Mouse (Mus musculus) urinary bladder, postnatal 10 days (tissue): Measurements from ENCODE around the gene Gm8947.
"Not testable (repeated sequence)": the region's sequence is repeated elsewhere in the genome, so short reads cannot be mapped to it uniquely, and the experiment has no call there.

Source experiments
- DNase-seq: peaks from one replicate; pipeline ENCODE4 v3.0.0; 2022; ENCODE audit warnings: low spot score

The Gm8947 gene

DNA sequence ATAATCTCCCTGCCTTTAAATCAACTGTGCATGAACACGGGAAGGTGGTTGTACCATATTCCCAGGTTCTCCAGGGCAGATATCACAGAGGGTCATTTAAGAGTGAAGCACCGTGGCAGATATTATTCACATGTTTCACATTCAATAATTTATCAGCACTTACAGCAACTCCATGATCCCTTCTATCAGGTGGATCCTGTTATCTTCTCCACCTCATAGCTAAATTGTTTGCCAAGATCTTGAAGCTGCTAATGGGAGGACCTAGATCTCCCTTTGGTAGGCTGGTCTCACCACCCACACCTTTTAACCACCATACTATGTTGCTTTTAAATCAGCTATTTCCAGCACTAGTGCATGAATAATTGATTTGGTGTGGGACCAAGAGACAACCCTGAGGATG, 12.0 kb upstream of the Gm8947 start:
- DNase-seq = no peak

DNA sequence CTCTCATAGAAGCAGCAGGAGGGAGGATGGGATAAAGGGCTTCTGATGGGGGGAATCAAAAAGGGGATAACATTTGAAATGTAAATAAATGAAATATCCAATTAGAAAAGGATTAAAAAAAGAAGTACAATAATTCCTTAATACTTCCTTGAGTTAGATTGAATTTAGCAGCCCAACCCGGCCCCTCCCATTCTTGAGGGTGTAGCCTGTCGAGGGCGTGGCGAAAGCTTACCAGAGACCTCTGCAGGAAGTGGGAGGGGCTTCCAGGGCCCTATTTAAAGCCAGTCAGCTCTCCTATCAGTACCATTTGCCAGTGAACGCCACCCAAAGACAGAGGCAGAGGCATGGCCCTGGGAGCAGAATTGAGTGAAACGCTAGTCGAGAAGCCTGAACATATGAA, 9.9 kb upstream of the Gm8947 start, which contains the start of gene Gm47985:
Gm47985 (plus strand) TSS at position 272 of the 400 bp plus-strand sequence.
- not testable (repeated sequence) for DNase-seq

DNA sequence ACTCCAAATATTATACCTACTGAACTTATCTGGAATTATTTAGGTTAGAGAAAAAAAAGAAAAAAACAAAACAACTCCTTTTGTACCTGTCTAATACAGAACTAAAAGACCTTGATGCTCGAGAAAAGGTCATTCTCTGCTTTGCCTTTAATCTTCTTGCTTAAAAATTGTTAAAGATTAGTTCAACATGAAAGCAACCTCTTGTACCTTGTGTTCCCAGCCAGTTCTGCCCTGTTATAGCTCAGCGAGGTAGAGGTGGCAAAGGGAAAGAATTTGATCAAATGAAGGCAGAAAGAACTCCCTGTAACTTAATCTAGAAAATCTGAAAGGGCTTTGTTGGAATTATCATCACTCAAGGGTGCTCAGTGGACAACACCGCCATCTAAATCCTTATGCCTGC, 6.0 kb upstream of the Gm8947 start:
- DNase-seq = not testable (repeated sequence)

DNA sequence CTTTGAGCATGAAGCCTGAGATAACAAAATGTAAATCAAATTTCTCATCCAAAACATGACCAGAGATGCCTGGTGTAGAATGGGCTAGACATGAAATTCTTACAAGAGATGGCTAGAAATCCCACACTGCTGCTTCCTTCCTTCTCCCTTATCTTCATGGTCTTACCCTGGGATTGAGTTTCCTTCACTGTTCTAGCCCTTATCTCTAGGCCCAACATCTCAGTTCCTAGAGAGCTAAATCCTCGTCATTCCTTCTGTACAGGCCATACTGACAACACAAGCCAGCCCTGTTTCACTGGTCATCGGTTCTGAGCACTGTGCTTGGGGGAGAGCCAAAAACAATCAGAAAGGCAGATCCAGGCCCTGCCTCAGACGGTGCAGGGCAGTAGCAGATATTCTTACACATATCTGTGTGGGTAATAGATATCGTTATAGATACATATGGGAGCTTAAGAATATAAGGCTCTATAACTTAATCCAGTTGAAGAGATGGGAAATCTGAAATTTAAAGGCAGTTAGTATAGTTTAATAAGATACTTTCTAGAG, 5.2 kb upstream of the Gm8947 start:
- DNase-seq = not testable (repeated sequence)

DNA sequence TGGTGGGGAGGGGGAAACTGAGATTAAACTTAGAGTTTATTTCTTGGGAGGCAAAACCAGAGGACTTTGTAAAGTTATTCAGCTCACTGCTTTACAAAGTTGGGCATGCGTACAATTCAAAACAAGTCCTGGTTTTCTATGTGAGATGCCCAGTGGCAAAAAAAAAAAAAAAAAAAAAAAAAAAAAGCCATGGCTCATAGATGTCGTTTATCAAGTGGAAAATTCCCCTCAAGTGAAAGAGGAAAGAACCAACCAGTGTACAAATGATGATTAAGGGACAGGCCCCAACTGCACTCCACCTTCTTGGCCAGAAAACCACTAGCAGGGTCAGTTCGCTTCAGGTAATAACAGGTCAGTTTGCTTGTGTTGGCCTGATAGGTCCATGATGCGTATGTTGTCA, 3.7 kb upstream of the Gm8947 start:
- DNase-seq = no peak

DNA sequence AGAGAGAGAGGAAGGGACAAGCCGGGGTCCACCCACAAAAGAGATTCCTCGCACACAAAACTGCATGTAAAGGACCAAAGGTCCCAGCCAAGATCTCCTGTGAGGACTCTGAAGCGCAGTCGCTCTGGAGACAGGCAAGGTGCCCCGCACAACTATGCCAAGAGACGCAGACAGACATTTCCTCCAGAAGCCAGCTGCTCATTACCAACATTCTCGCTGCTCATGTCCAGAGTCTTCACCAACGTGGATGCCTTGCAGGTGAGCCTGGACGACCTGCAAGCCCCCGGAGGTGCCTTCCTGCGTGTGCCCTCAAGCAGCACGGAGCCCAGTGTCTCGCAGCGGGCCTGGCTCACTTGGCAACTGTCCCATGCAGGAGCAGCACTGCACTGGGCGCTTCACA, 563 bp downstream of the Gm8947 start:
- not testable (repeated sequence) for DNase-seq

DNA sequence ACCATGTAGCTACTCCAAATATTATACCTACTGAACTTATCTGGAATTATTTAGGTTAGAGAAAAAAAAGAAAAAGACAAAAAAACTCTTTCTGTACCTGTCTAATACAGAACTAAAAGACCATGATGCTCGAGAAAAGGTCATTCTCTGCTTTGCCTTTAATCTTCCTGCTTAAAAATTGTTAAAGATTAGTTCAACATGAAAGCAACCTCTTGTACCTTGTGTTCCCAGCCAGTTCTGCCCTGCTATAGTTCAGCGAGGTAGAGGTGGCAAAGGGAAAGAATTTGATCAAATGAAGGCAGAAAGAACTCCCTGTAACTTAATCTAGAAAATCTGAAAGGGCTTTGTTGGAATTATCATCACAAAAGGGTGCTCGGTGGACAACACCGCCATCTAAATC, 3.8 kb downstream of the Gm8947 start:
- not testable (repeated sequence) for DNase-seq

DNA sequence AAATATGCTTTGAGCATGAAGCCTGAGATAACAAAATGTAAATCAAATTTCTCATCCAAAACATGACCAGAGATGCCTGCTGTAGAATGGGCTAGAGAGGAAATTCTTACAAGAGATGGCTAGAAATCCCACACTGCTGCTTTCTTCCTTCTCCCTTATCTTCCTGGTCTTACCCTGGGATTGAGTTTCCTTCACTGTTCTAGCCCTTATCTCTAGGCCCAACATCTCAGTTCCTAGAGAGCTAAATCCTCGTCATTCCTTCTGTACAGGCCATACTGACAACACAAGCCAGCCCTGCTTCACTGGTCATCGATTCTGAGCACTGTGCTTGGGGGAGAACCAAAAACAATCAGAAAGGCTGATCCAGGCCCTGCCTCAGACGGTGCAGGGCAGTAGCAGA, 4.5 kb downstream of the Gm8947 start:
- not testable (repeated sequence) for DNase-seq

DNA sequence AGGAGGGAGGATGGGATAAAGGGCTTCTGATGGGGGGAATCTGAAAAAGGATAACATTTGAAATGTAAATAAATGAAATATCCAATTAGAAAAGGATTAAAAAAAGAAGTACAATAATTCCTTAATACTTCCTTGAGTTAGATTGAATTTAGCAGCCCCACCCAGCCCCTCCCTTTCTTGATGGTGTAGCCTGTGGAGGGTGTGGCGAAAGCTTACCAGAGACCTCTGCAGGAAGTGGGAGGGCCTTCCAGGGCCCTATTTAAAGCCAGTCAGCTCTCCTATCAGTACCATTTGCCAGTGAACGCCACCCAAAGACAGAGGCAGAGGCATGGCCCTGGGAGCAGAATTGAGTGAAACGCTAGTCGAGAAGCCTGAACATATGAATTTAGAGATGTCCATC, 5.9 kb downstream of the Gm8947 start, which contains the start of gene Gm47995:
Gm47995 (plus strand) TSS at position 329 of the 400 bp plus-strand sequence.
- DNase-seq = not testable (repeated sequence)

DNA sequence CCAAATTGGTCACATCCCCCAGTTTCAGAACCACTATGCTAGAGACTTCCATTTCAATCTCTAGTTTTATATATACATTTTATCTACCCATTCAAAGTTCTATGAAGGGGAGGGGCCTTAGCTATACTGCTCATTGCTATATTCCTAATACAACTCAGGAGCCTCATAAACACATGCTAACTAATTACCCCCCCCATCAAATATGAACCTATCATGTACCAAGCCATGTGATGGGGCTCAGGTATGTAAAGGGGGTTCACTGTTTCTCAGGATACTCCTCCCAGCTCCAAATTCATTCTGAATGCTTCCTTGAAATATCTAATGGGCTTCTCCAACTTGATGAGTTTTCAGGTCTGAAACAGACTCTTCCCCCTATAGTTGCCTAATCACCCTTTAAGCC, 8.4 kb downstream of the Gm8947 start:
- not testable (repeated sequence) for DNase-seq

DNA sequence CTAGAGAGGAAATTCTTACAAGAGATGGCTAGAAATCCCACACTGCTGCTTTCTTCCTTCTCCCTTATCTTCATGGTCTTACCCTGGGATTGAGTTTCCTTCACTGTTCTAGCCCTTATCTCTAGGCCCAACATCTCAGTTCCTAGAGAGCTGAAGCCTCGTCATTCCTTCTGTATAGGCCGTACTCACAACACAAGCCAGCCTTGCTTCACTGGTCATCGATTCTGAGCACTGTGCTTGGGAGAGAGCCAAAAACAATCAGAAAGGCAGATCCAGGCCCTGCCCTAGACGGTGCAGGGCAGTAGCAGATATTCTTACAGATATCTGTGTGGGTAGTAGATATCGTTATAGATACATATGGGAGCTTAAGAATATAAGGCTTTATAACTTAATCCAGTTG, 10.6 kb downstream of the Gm8947 start:
- DNase-seq = not testable (repeated sequence)

DNA sequence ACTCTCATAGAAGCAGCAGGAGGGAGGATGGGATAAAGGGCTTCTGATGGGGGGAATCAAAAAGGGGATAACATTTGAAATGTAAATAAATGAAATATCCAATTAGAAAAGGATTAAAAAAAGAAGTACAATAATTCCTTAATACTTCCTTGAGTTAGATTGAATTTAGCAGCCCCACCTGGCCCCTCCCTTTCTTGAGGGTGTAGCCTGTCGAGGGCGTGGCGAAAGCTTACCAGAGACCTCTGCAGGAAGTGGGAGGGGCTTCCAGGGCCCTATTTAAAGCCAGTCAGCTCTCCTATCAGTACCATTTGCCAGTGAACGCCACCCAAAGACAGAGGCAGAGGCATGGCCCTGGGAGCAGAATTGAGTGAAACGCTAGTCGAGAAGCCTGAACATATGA, 11.6 kb downstream of the Gm8947 start, which contains the start of gene 3110040M04Rik:
3110040M04Rik (plus strand) TSS at position 304 of the 400 bp plus-strand sequence.
- not testable (repeated sequence) for DNase-seq

DNA sequence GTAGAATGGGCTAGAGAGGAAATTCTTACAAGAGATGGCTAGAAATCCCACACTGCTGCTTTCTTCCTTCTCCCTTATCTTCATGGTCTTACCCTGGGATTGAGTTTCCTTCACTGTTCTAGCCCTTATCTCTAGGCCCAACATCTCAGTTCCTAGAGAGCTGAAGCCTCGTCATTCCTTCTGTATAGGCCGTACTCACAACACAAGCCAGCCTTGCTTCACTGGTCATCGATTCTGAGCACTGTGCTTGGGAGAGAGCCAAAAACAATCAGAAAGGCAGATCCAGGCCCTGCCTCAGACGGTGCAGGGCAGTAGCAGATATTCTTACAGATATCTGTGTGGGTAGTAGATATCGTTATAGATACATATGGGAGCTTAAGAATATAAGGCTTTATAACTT, 16.3 kb downstream of the Gm8947 start:
- DNase-seq = not testable (repeated sequence)

DNA sequence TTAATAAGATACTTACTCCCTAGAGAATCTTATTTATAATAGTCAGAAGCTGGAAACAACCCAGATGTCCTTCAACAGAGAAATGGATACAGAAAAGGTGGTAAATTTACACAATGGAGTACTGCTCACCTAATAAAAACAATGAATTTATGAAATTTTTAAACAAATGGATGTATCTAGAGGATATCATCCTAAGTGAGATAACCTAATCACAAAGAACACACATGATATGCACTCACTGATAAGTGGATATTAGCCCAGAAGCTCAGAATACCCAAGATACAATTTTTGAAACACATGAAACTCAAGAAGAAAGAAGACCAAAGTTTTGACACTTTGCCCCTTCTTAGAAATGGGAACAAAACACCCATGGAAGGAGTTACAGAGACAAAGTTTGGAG, 16.8 kb downstream of the Gm8947 start:
- DNase-seq = not testable (repeated sequence)

DNA sequence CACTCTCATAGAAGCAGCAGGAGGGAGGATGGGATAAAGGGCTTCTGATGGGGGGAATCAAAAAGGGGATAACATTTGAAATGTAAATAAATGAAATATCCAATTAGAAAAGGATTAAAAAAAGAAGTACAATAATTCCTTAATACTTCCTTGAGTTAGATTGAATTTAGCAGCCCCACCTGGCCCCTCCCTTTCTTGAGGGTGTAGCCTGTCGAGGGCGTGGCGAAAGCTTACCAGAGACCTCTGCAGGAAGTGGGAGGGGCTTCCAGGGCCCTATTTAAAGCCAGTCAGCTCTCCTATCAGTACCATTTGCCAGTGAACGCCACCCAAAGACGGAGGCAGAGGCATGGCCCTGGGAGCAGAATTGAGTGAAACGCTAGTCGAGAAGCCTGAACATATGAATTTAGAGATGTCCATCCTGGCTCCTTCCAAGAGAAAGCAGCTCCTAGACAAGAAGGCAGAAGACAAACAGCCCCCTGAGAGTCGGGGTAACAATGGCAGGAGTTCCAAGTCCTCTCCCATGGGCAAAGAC, 17.7 kb downstream of the Gm8947 start, which contains the start of gene Gm47996:
Gm47996 (plus strand) TSS at position 308 of the 532 bp plus-strand sequence.
- DNase-seq = not testable (repeated sequence)

DNA sequence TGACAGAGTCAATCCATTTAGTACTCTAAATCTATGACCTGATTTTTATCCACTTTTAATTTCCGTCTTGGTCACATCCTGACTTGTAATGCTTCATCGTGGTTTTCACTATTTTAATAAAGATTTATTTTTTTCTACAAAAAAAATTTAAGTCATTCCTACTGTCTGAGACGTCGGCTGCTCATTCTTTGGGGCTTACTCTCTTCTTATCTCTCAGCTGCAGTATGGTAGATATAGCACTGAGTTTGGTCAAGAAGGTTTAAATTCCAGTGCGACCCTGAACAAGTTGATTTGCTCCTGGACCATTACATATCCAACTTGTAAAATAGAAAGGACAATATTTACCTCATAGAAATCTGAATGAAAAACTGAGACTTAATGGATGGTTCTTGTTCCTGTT, 19.5 kb downstream of the Gm8947 start:
- not testable (repeated sequence) for DNase-seq

DNA sequence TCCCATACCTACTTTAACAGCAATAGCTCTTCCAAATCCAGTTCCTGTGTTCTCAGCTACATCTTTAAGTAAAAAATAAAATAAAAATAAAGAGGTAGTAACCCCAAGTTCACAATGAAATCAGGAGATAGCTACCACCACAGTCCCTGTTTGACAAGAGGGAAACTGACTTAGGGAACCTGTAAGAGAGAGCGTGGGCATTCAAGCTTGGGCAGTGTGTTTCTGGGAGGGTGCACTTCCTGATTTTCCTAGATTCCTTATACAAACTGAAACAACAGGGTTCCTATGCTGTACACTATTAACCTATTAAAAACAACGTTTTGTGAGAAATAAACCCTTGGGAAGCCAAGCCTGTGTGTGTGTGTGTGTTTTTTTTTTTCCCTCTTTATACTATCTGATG, 22.7 kb downstream of the Gm8947 start:
- DNase-seq = no peak

DNA sequence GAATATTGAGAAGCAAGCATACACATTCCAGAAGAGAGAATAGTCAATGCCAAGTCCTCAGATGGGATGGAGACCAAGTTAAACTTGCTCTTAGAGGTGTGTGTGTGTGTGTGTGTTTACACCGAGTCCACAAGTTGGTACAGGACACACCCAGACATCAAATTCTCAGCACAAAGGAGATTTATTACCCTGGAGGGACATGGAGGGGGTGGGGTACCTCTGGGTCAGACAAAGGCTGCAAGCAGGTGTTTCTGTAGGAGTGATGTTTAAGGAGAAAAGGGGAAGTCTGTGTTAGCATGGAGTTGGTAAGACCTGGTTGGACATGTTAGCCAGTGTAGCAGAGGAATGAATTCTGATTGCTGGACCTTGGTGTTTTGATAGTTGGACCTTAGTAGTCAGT, 23.8 kb downstream of the Gm8947 start:
- DNase-seq = no peak

DNA sequence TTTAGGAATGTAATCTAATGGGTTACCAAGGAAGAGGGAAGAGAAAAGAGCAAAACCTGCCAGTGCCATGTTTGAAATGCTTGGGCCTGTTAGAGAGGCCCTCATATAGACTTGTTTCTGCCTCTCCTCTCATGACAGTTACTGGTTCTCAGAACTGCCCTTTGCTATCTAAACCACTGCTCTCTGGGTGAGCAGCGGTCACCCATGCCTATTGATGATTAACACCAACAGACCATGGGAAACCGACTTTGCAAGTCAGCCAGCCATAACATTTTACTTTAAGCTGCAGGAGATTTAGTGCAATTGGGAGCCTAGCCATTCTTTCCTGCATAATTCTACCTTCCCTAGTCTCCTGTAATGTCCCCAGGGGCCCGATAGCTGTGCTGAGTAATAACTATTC, 24.2 kb downstream of the Gm8947 start:
- DNase-seq = no peak

DNA sequence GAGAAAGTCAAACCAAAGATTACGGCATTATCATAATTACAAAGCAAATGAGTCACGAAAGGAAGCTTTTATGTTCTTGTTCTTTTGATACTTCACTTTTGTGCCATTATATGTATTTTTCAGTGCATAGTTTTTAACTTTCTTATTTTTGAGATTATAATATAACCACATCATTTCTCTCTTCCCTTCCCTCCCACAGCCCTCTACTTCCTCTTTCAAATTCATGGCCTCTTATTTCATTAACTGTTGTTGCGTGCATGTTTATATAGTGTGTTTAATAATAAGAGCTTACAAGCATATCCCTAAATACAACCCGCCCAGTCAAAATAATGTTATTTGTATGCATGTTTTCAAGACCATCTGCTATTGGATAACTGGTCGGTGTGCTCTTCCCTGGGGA, 26.9 kb downstream of the Gm8947 start:
- DNase-seq = no peak

DNA sequence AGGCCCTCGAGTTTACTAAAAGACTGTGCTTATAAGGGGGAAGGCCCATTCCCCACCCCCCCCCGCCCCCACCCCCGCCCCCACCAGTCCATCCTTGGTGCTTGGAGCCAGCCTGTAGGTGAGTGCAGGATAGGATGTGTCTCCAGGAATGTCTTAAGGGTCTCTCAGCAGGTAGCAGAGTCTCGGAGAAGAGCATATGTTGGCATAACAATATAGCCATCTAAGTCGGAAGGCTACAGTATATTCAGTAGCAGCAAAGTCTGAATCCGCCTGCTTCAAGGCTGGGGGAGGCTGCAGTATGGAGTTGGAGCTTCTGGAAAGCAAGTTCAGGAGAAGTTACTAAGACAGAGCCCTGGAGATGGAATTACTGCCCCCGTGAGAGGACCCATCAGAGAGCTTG, 27.9 kb downstream of the Gm8947 start:
- DNase-seq = no peak

DNA sequence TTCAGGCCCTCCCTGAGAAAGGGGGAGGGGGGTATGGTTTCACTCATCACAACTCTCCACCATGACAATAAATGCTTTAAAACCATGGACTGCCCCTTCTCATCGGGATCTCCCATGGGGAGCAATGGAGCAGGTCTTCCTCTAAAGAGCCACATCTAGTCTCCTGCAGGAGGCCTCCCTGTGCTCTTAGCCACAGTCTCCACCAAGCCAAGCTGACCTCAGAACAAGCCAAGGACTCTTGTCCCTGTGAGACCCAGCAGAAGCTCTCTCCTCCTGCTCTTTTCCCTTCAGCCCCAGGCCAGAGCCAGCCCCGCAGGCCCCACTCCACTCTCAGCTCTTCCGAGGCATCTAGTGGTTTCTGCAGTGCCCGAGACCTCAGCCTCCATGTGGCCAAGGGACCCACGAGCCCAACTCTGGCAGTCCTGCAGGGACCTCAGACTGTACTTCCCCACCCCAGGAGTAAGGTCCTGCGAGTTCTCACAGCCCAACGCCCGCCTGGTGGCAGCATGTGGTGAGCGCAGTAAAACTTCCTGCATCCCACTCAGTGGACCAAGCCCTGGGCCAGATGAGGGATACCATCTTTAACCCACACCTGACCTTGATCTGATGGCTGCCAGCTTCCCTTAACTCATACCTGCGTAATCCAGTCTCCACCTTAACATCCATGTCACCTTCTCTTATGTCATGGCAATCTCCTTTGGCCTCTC, 30.5 kb downstream of the Gm8947 start:
- DNase-seq = no peak

DNA sequence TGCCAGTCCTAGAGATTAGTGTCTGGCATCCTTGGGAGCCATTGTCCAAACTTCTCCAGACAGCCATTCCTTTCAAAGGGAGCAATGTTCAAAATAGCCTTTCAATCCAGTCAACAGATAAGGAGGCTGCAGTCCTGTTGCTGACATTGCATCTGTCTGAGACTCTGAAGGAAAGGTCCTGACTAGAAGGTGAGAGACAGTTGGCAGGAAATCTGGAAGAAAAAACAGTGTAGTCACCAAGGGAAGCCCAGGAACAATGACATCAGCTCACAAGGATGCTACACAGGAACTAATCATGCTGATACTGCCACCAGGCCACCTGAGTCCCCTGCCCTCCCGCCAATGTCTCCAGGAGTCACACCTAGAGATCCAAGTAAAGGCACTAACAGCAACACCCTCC, 31.2 kb downstream of the Gm8947 start:
- DNase-seq = no peak
